Mouse (Mus musculus) lung, embryonic 14.5 days (tissue): Measurements from ENCODE around the gene Hdac7. TPM values are rescaled to one million over a fixed set of nuclear protein-coding genes. Genes with fewer than 3 reads are reported as not detected.

Experiments
- ATAC-seq: fragments of 200-750 bp; cut with Nextera tagmentation; 2 replicates; pipeline ENCODE4 v1.8.0; 2017; ENCODE audit warnings: mild to moderate bottlenecking, moderate TSS enrichment, moderate library complexity; ENCODE audit not compliant: insufficient read depth
- DNase-seq: peaks from one replicate; pipeline ENCODE4 v3.0.0-alpha.2; 2015
- H3K27ac ChIP-seq: fragments of 300-500 bp; sonication (generic); 2 replicates; pipeline ENCODE4 v1.5.1; 2014; ENCODE audit warnings: low read depth, mild to moderate bottlenecking, moderate library complexity
- H3K27me3 ChIP-seq: fragments of 300-500 bp; sonication (generic); 2 replicates; pipeline ENCODE4 v1.6.1; 2014; ENCODE audit warnings: low read length, control low read depth; ENCODE audit not compliant: insufficient read depth
- H3K36me3 ChIP-seq: fragments of 300-500 bp; sonication (generic); 2 replicates; pipeline ENCODE4 v1.6.1; 2014; ENCODE audit warnings: control low read depth; ENCODE audit not compliant: insufficient read depth
- H3K4me1 ChIP-seq: fragments of 300-500 bp; sonication (generic); 2 replicates; pipeline ENCODE4 v1.6.1; 2014; ENCODE audit warnings: antibody characterized with exemption, control low read depth; ENCODE audit not compliant: insufficient read depth
- H3K4me2 ChIP-seq: fragments of 300-500 bp; sonication (generic); 2 replicates; pipeline ENCODE4 v1.6.1; 2014; ENCODE audit warnings: mild to moderate bottlenecking
- H3K4me3 ChIP-seq: fragments of 300-500 bp; sonication (generic); 2 replicates; pipeline ENCODE4 v1.5.1; 2014; ENCODE audit warnings: low read depth, low read length
- H3K9ac ChIP-seq: fragments of 300-500 bp; sonication (generic); 2 replicates; pipeline ENCODE4 v1.6.1; 2014
- H3K9me3 ChIP-seq: fragments of 300-500 bp; sonication (generic); 2 replicates; pipeline ENCODE4 v1.6.1; 2016; ENCODE audit warnings: low read depth, low read length, control low read depth
- CTCF ChIP-seq: IDR thresholded peaks from 2 replicates; pipeline ENCODE4 v1.5.1; 2016; ENCODE audit warnings: antibody characterized with exemption, low read depth
- WGBS: fragments of 180-500 bp; shearing (Covaris S2); extraction: QIAGEN DNeasy Blood & Tissue Kit; methylation state at CpG from one replicate; pipeline ENCODE4 v1.1.7; 2014; 5-methylcytosine and 5-hydroxymethylcytosine counted together
- polyA plus RNA-seq: library from polyadenylated mRNA; unstranded; fragments of >200 nt; fragmentation: Nextera tagmentation; extraction: Ambion mirVana; gene quantifications from 2 replicates; pipeline ENCODE4 v1.2.1, GENCODE M21; 2014

The Hdac7 gene
- polyA plus RNA-seq, 1 experiment from 2014 or later, result 51.2 TPM

- Histone ChIP-seq H3K27me3 (no peaks in the 10 kb centered on the region), H3K9me3 (0 out of 2 replicates have a peak, but pooled peaks cover 3% of the 10 kb centered on the region), H3K4me1 (no peaks in the 10 kb centered on the region), H3K4me2 (no peak overlapping the region), H3K27ac (no peak overlapping the region), H3K36me3 (no peaks in the 10 kb centered on the region), H3K9ac (no peak overlapping the region), H3K4me3 (no peak overlapping the region)
- ATAC-seq (no peak), DNase-seq (no peak)
- 79% methylated on average over 4 of the region's 4 CpGs for WGBS
- TF ChIP-seq CTCF, result no peak
These were observed 3.0 kb upstream of the Hdac7 start for GRCm38 (mm10) chr15:97847285-97847684.

GRCm38 (mm10) chr15:97846121-97846882, 2.0 kb upstream of the Hdac7 start:
- no peaks in the 10 kb centered on the region for H3K27me3 ChIP-seq
- ATAC-seq (no peak), DNase-seq (no peak)
- H3K9ac ChIP-seq, result no peak overlapping the region
- no peaks in the 10 kb centered on the region for H3K36me3 ChIP-seq
- WGBS, result 82% methylated on average over 11 of the region's 11 CpGs
- H3K27ac ChIP-seq, result no peak overlapping the region
- no peaks in the 10 kb centered on the region for H3K4me1 ChIP-seq
- H3K9me3 ChIP-seq, result 0 out of 2 replicates have a peak, but pooled peaks cover 3% of the 10 kb centered on the region
- no peak overlapping the region for H3K4me2 ChIP-seq
- no peak for TF ChIP-seq CTCF
- H3K4me3 ChIP-seq, result no peak overlapping the region

- no peak overlapping the region for H3K9ac ChIP-seq
- no peaks in the 10 kb centered on the region for H3K36me3 ChIP-seq
- no peak overlapping the region for H3K27ac ChIP-seq
- ATAC-seq (no peak), DNase-seq (no peak)
- 0 out of 2 replicates have a peak, but pooled peaks cover 3% of the 10 kb centered on the region for H3K9me3 ChIP-seq
- no peak overlapping the region for H3K4me3 ChIP-seq
- H3K4me2 ChIP-seq, result no peak overlapping the region
- no peaks in the 10 kb centered on the region for H3K27me3 ChIP-seq
- WGBS, result 66% methylated on average over 7 of the region's 7 CpGs
- no peak for TF ChIP-seq CTCF
- peaks cover 18% of the 10 kb centered on the region for H3K4me1 ChIP-seq
These were observed 1.1 kb downstream of the Hdac7 start for GRCm38 (mm10) chr15:97843247-97843651.

GRCm38 (mm10) chr15:97842058-97842457, 2.2 kb downstream of the Hdac7 start:
- DNase-seq (no peak), ATAC-seq (no peak)
- Histone ChIP-seq H3K36me3 (no peaks in the 10 kb centered on the region), H3K27ac (no peak overlapping the region), H3K4me3 (no peak overlapping the region), H3K9ac (no peak overlapping the region), H3K9me3 (0 out of 2 replicates have a peak, but pooled peaks cover 3% of the 10 kb centered on the region), H3K27me3 (no peaks in the 10 kb centered on the region), H3K4me2 (no peak overlapping the region), H3K4me1 (peaks cover 27% of the 10 kb centered on the region)
- 87% methylated on average over 6 of the region's 6 CpGs for WGBS
- TF ChIP-seq CTCF, result no peak

- 96% methylated on average over 6 of the region's 6 CpGs for WGBS
- TF ChIP-seq CTCF, result no peak
- Histone ChIP-seq H3K36me3 (no peaks in the 10 kb centered on the region), H3K27me3 (no peaks in the 10 kb centered on the region), H3K9ac (no peak overlapping the region), H3K4me1 (peaks cover 31% of the 10 kb centered on the region), H3K9me3 (0 out of 2 replicates have a peak, but pooled peaks cover 3% of the 10 kb centered on the region), H3K4me2 (no peak overlapping the region), H3K27ac (no peak overlapping the region), H3K4me3 (no peak overlapping the region)
- DNase-seq (no peak), ATAC-seq (no peak)
These were observed 2.9 kb downstream of the Hdac7 start for GRCm38 (mm10) chr15:97841383-97841782.

- Histone ChIP-seq H3K4me2 (no peak overlapping the region), H3K9me3 (no peaks in the 10 kb centered on the region), H3K4me3 (no peak overlapping the region), H3K9ac (no peak overlapping the region), H3K27ac (peak overlapping the region; percentile 77; the same call in 1 of the 2 replicates), H3K27me3 (no peaks in the 10 kb centered on the region), H3K4me1 (peaks cover 34% of the 10 kb centered on the region), H3K36me3 (no peaks in the 10 kb centered on the region)
- 78% methylated on average over 1 of the region's 1 CpGs for WGBS
- ATAC-seq, result 0 out of 2 replicates have a peak, but pooled peaks have one; percentile 1
- TF ChIP-seq CTCF, result peak; percentile 58
- no peak for DNase-seq
These were observed 3.5 kb downstream of the Hdac7 start for GRCm38 (mm10) chr15:97840781-97841180.

- Histone ChIP-seq H3K9ac (no peak overlapping the region), H3K9me3 (no peaks in the 10 kb centered on the region), H3K4me2 (no peak overlapping the region), H3K36me3 (no peaks in the 10 kb centered on the region), H3K27me3 (no peaks in the 10 kb centered on the region), H3K4me3 (no peak overlapping the region), H3K27ac (peak overlapping the region; percentile 77), H3K4me1 (peaks cover 34% of the 10 kb centered on the region)
- DNase-seq, result peak; percentile 92
- ATAC-seq, result peak; percentile 82
- peak; percentile 41; the same call in 1 of the 2 replicates for TF ChIP-seq CTCF
- 24% methylated on average over 3 of the region's 3 CpGs for WGBS
These were observed 4.3 kb downstream of the Hdac7 start for GRCm38 (mm10) chr15:97839991-97840455.
